Comparison of ENCODE assay signal across 8 mouse cellular contexts in genomic region chr5:122994303-122994846, GRCm38 (mm10). TPM values are rescaled to one million over a fixed set of nuclear protein-coding genes. Genes with fewer than 3 reads are reported as not detected.
DNase-seq lines count a peak whose midpoint lies in the region; ATAC-seq lines count a peak whose summit lies in the region.

No protein-coding gene starts in this region.

- no peak overlapping the region for H3K4me2 ChIP-seq in hindbrain, embryonic 11.5 days (replicated peaks; ENCODE audit: low read depth, low read length)

- DNase-seq in ES-CJ7 (ENCODE audit: low read depth, low spot score) = peak; percentile 100
- peak; percentile 97 for DNase-seq in c-Kit-positive CD71-negative TER-119-negative erythroid progenitor cells, embryonic 14.5 days (ENCODE audit: low read depth)
- peak; percentile 78 to 82 for DNase-seq in frontal cortex, postnatal 10 days (ENCODE audit: low spot score in 2 of 2)
- DNase-seq in hindbrain, embryonic 11.5 days (ENCODE audit: low spot score) = peak; percentile 94
- DNase-seq in layer of hippocampus, postnatal 10 days (ENCODE audit: low spot score in 2 of 2) = peak; percentile 90 to 94
- DNase-seq in lung, postnatal 10 days = peak; percentile 98
- peak; percentile 95 for DNase-seq in retina, embryonic 14.5 days (ENCODE audit: low spot score)
- peak; percentile 78 to 83 for DNase-seq in urinary bladder, adult 18-20 months (ENCODE audit: low spot score in 2 of 2)

- no peak overlapping the region for H3K4me3 ChIP-seq in hindbrain, embryonic 11.5 days (ENCODE audit: low read depth, low read length)

- H3K9me3 ChIP-seq in hindbrain, embryonic 11.5 days (ENCODE audit: control insufficient read depth, low read length) = no peaks in the 10 kb centered on the region

- no peaks in the 10 kb centered on the region for H3K27me3 ChIP-seq in hindbrain, embryonic 11.5 days (ENCODE audit: control insufficient read depth, insufficient read depth, low read length)

- H3K4me1 ChIP-seq in hindbrain, embryonic 11.5 days (replicated peaks; ENCODE audit: control insufficient read depth, insufficient read depth, low read length) = peaks cover 13% of the 10 kb centered on the region

- 11% methylated on average over 5 of the region's 5 CpGs for WGBS in hindbrain, embryonic 11.5 days

- H3K36me3 ChIP-seq in hindbrain, embryonic 11.5 days (ENCODE audit: control insufficient read depth, insufficient read depth, low read length) = no peaks in the 10 kb centered on the region

- peak; percentile 88 for ATAC-seq in hindbrain, embryonic 11.5 days (ENCODE audit: low FRiP score)

- H3K27ac ChIP-seq in hindbrain, embryonic 11.5 days (ENCODE audit: low read depth, low read length) = peak overlapping the region; percentile 3; the same call in 1 of the 2 replicates

- no peak overlapping the region for H3K9ac ChIP-seq in hindbrain, embryonic 11.5 days (ENCODE audit: low read depth, low read length)

RNA-seq across cellular contexts. Expression of gene Kdm2b, which starts 4.8 kb away (rescaled TPM):
- polyA plus RNA-seq in hindbrain, embryonic 11.5 days (2014; fragmentation: Nextera tagmentation; extraction: Ambion mirVana) = 59.9 and 67.6 TPM in 2 replicates
- 10 to 100 TPM; 58.6 to 59.2 TPM for total RNA-seq in layer of hippocampus, postnatal 10 days (2021)

RNA-seq across cellular contexts. Expression of gene Orai1, which starts 20.5 kb away (rescaled TPM):
- 10.1 and 12.7 TPM in 2 replicates for polyA plus RNA-seq in hindbrain, embryonic 11.5 days (2014; fragmentation: Nextera tagmentation; extraction: Ambion mirVana)
- total RNA-seq in layer of hippocampus, postnatal 10 days (2021) = 10 to 100 TPM; 16.1 to 19.2 TPM

RNA-seq across cellular contexts. Expression of gene Morn3, which starts 52.4 kb away (rescaled TPM):
- 0.77 and 1.0 TPM in 2 replicates for polyA plus RNA-seq in hindbrain, embryonic 11.5 days (2014; fragmentation: Nextera tagmentation; extraction: Ambion mirVana)
- under 1 TPM; 0.51 to 0.85 TPM for total RNA-seq in layer of hippocampus, postnatal 10 days (2021)
